Mouse (Mus musculus): Measurements from ENCODE around the gene Olfr1509. TPM values are rescaled to one million over a fixed set of nuclear protein-coding genes. Genes with fewer than 3 reads are reported as not detected.

The Olfr1509 gene
- polyA plus RNA-seq, 1 experiment from 2014 or later, result not detected

GRCm38 (mm10) chr14:52495516-52495915 lies 52.7 kb downstream of the Olfr1509 start, which contains the start of gene Olfr1507:
Gene Olfr1507, minus strand, starts transcription at chr14:52495749.
- Histone ChIP-seq H3K4me2 (ENCODE audit: low read length) (no peak within 1 kb of the TSS), H3K36me3 (ENCODE audit: control insufficient read depth, insufficient read depth, low read length) (no peaks in the 10 kb centered on the region), H3K9ac (ENCODE audit: low read length) (no peak within 1 kb of the TSS), H3K4me3 (ENCODE audit: low read depth, low read length) (no peak within 1 kb of the TSS), H3K4me1 (ENCODE audit: control insufficient read depth, insufficient read depth, low read length) (no peaks in the 10 kb centered on the region), H3K27ac (ENCODE audit: low read depth, low read length) (no peak within 1 kb of the TSS), H3K27me3 (replicated peaks; ENCODE audit: control insufficient read depth, insufficient read depth, low read length) (no peaks in the 10 kb centered on the region), H3K9me3 (replicated peaks; ENCODE audit: control insufficient read depth, low read length) (no peaks in the 10 kb centered on the region)
- WGBS, result 84% methylated on average over 4 of the region's 4 CpGs
- ATAC-seq (no peak), DNase-seq (ENCODE audit: low spot score) (no peak)

Other genes starting within 250 kb of the Olfr1509 start
- gene Supt16, start 245.6 kb upstream of the Olfr1509 start, polyA plus RNA-seq (2014; fragmentation: Nextera tagmentation; extraction: Ambion mirVana), result 68.9 and 78.4 TPM in 2 replicates
- gene Chd8, start 185.2 kb upstream of the Olfr1509 start, polyA plus RNA-seq (2014; fragmentation: Nextera tagmentation; extraction: Ambion mirVana), result 44.9 and 45.8 TPM in 2 replicates
- gene Tox4, start 163.8 kb upstream of the Olfr1509 start, polyA plus RNA-seq (2014; fragmentation: Nextera tagmentation; extraction: Ambion mirVana), result 55.2 and 55.7 TPM in 2 replicates
- 40.2 and 40.3 TPM in 2 replicates for gene Rab2b, start 163.4 kb upstream of the Olfr1509 start, polyA plus RNA-seq (2014; fragmentation: Nextera tagmentation; extraction: Ambion mirVana)
- gene Mettl3, start 137.9 kb upstream of the Olfr1509 start, polyA plus RNA-seq (2014; fragmentation: Nextera tagmentation; extraction: Ambion mirVana), result 42.4 and 46.9 TPM in 2 replicates
- 25.1 and 30.1 TPM in 2 replicates for gene Sall2, start 114.2 kb upstream of the Olfr1509 start, polyA plus RNA-seq (2014; fragmentation: Nextera tagmentation; extraction: Ambion mirVana)
- gene Olfr1513, start 86.6 kb upstream of the Olfr1509 start, polyA plus RNA-seq (2014; fragmentation: Nextera tagmentation; extraction: Ambion mirVana), result not detected in 2 replicates
- gene Olfr1512, start 63.8 kb upstream of the Olfr1509 start, polyA plus RNA-seq (2014; fragmentation: Nextera tagmentation; extraction: Ambion mirVana), result not detected in 2 replicates
- not detected in 2 replicates for gene Olfr1511, start 45.6 kb upstream of the Olfr1509 start, polyA plus RNA-seq (2014; fragmentation: Nextera tagmentation; extraction: Ambion mirVana)
- not detected in 2 replicates for gene Olfr1510, start 28.6 kb upstream of the Olfr1509 start, polyA plus RNA-seq (2014; fragmentation: Nextera tagmentation; extraction: Ambion mirVana)
- not detected in 2 replicates for gene Olfr1508, start 24.5 kb downstream of the Olfr1509 start, polyA plus RNA-seq (2014; fragmentation: Nextera tagmentation; extraction: Ambion mirVana)
- not detected in 2 replicates for gene Olfr1507, start 52.8 kb downstream of the Olfr1509 start, polyA plus RNA-seq (2014; fragmentation: Nextera tagmentation; extraction: Ambion mirVana)

Data from forebrain, embryonic 14.5 days (tissue).